ENCODE assay signal across 33 mouse cellular contexts in genomic region chr5:137822602-137823001, GRCm38 (mm10). TPM values are rescaled to one million over a fixed set of nuclear protein-coding genes. Genes with fewer than 3 reads are reported as not detected.
A peak's percentile ranks its signal among the peaks of the same experiment; 100 is the strongest.
DNase-seq lines count a peak whose midpoint lies in the region; TF ChIP-seq lines count a peak whose summit lies in the region.
"Had no signal": no experiment of that assay in that cellular context is flagged by ENCODE, and none has a peak within 500 bp of the region (broad histone marks: within the 10 kb centered on the region; RNA-seq: fewer than 3 reads in every experiment).

No protein-coding gene starts in this region.

- H3ac ChIP-seq in myocyte (ENCODE audit: control insufficient read depth, insufficient read length): no peak overlapping the region

- no peaks in the 10 kb centered on the region for H3K79me2 ChIP-seq in myocyte (ENCODE audit: control insufficient read depth, insufficient read depth)

- intact Hi-C loops in left cerebral cortex, postnatal 4 days (cut with DNase I): no loop called here
- intact Hi-C loops in left cerebral cortex, postnatal 36 days (cut with DNase I): no loop called here

- no peak overlapping the region for H3K4me2 ChIP-seq in myocyte (ENCODE audit: low read depth)
- H3K4me2 ChIP-seq: forebrain, embryonic 13.5 days; heart, embryonic 13.5 days; hindbrain, embryonic 15.5 days; liver, embryonic 12.5 days; neural tube, embryonic 12.5 days had no signal

- no peaks in the 10 kb centered on the region for H3K27me3 ChIP-seq in cerebellum, adult 2 months (ENCODE audit: control insufficient read depth, insufficient read depth, low read length)
- peaks cover 11% of the 10 kb centered on the region for H3K27me3 ChIP-seq in myocyte (ENCODE audit: control insufficient read depth, insufficient read depth, insufficient read length)
- H3K27me3 ChIP-seq: forebrain, embryonic 13.5 days; heart, embryonic 13.5 days; hindbrain, embryonic 15.5 days; liver, embryonic 12.5 days; neural tube, embryonic 12.5 days had no signal

- 75% methylated on average over 1 of the region's 1 CpGs for WGBS in cerebellum, adult 2 months

- no peak for TF ChIP-seq CTCF in cerebellum, adult 2 months (IDR thresholded peaks at IDR 0.05; ENCODE audit: borderline replicate concordance, insufficient read depth, low read depth, low read length)
- no peak for TF ChIP-seq CTCF in brain, embryonic 14.5 days (IDR thresholded peaks at IDR 0.05; ENCODE audit: borderline replicate concordance, extremely low read depth, insufficient read depth, insufficient read length)

- no peak overlapping the region for H3K27ac ChIP-seq in cerebellum, adult 2 months (ENCODE audit: insufficient read depth, low read length)
- H3K27ac ChIP-seq: forebrain, embryonic 13.5 days; heart, adult 2 months; heart, embryonic 13.5 days; hindbrain, embryonic 10.5 days; hindbrain, embryonic 15.5 days; left cerebral cortex, adult 2 months; liver, embryonic 12.5 days; neural tube, embryonic 12.5 days had no signal

- no peaks in the 10 kb centered on the region for H3K4me1 ChIP-seq in cerebellum, adult 2 months (ENCODE audit: control insufficient read depth, insufficient read depth, low read length)
- H3K4me1 ChIP-seq: forebrain, embryonic 13.5 days; hindbrain, embryonic 15.5 days; liver, embryonic 12.5 days; neural tube, embryonic 12.5 days had no signal

- H3K4me3 ChIP-seq in cerebellum, adult 2 months (replicated peaks; ENCODE audit: insufficient read depth, low read depth, low read length): no peak overlapping the region
- no peak overlapping the region for H3K4me3 ChIP-seq in myocyte
- H3K4me3 ChIP-seq: erythroblast, embryonic 14.5 days; forebrain, embryonic 13.5 days; heart, adult 2 months; heart, embryonic 13.5 days; hindbrain, embryonic 10.5 days; hindbrain, embryonic 15.5 days; left cerebral cortex, adult 2 months; liver, embryonic 12.5 days; neural tube, embryonic 12.5 days had no signal

- no peak for TF ChIP-seq POLR2A in cerebellum, adult 2 months (IDR thresholded peaks at IDR 0.05; ENCODE audit: borderline replicate concordance, insufficient read depth, low read length)
- no peak for TF ChIP-seq POLR2A in brain, embryonic 14.5 days (IDR thresholded peaks at IDR 0.05; ENCODE audit: borderline replicate concordance, extremely low read depth, insufficient read depth, insufficient read length, poor library complexity, severe bottlenecking)
- no peak for TF ChIP-seq POLR2A in myocyte (IDR thresholded peaks at IDR 0.05; ENCODE audit: insufficient read length, low read depth)

- H3K36me3 ChIP-seq in myocyte (ENCODE audit: control insufficient read depth, insufficient read depth): no peaks in the 10 kb centered on the region
- H3K36me3 ChIP-seq: heart, embryonic 13.5 days; hindbrain, embryonic 10.5 days; hindbrain, embryonic 15.5 days; liver, embryonic 12.5 days; neural tube, embryonic 12.5 days had no signal

- peak; percentile 6 to 18 for DNase-seq in cerebellum, adult 2 months
- DNase-seq in cerebellum, adult 8-10 months: no peak
- DNase-seq in left cerebral cortex, postnatal 4 days: peak; percentile 7
- DNase-seq in left cerebral cortex, postnatal 36 days (ENCODE audit: low spot score in 2 of 2): no peak
- DNase-seq in brain, embryonic 14.5 days (ENCODE audit: low read depth): peak; percentile 29
- DNase-seq in embryo, embryonic 10.5 days (ENCODE audit: low spot score): no peak
- no peak for DNase-seq in embryo, embryonic 9.5 days (ENCODE audit: extremely low spot score)
- DNase-seq: adrenal gland, adult 2 months; adrenal gland, postnatal 36 days; B cell, adult 2 months; gastrocnemius, postnatal 25 days; heart, adult 2 months; heart, postnatal 10 days; kidney, adult 11 months; kidney, postnatal 14 days; liver, postnatal 0 days; right cerebral cortex, adult 18-20 months; thymus, postnatal 4 days had no signal

TF ChIP-seq in myocyte, 11 proteins besides CTCF, POLR2A, EP300 and RAD21:
- TF ChIP-seq SRF (IDR thresholded peaks at IDR 0.05; ENCODE audit: control insufficient read depth, insufficient read length, low read depth) (no peak), MYOD1 (IDR thresholded peaks at IDR 0.05; ENCODE audit: control insufficient read depth in 1 of 3, insufficient read length in 2 of 3, low read depth in 2 of 3) (peak; percentile 19 to 57 (median 28)), TCF3 (IDR thresholded peaks at IDR 0.05; ENCODE audit: insufficient read length, low read depth) (no peak), MYOG (IDR thresholded peaks at IDR 0.05; ENCODE audit: control insufficient read depth in 1 of 3, insufficient read depth in 1 of 3, insufficient read length in 2 of 3, low read depth in 2 of 3) (peak in 1 of 3 experiments; percentile 42), E2F4 (IDR thresholded peaks at IDR 0.05; ENCODE audit: insufficient read depth) (no peak), REST (IDR thresholded peaks at IDR 0.05; ENCODE audit: insufficient read depth, insufficient read length) (no peak)

RNA-seq across cellular contexts. Expression of gene Pilra, which starts 13.5 kb away (rescaled TPM):
- 0.41 TPM in 2 replicates for polyA plus RNA-seq in cerebellum, adult 2 months (2012; rRNA removed)
- total RNA-seq in left cerebral cortex, postnatal 4 days (2021): 1 to 10 TPM in 1 of 2 experiments, under 1 TPM in 1; 0.91 to 1.0 TPM
- total RNA-seq in left cerebral cortex, postnatal 36 days (2021): under 1 TPM in 1 of 2 experiments, not detected in 1; 0.20 TPM
- 0.12 and 0.42 TPM in 2 replicates for polyA plus RNA-seq in brain, embryonic 14.5 days (2012; rRNA removed)
- polyA plus RNA-seq in myocyte (2012; fragmentation: generic; extraction: Trizol): 0.05 TPM
- polyA plus RNA-seq: activated CD4-positive, CD25-positive, alpha-beta regulatory T cell, adult 4 months; erythroblast, embryonic 14.5 days had no signal

RNA-seq across cellular contexts. Expression of gene Zcwpw1, which starts 35.0 kb away (rescaled TPM):
- polyA plus RNA-seq in cerebellum, adult 2 months (2012; rRNA removed): 11.2 and 12.4 TPM in 2 replicates
- 1 to 10 TPM; 5.4 to 6.1 TPM for total RNA-seq in left cerebral cortex, postnatal 4 days (2021)
- total RNA-seq in left cerebral cortex, postnatal 36 days (2021): 1 to 10 TPM; 4.6 to 7.2 TPM
- polyA plus RNA-seq in brain, embryonic 14.5 days (2012; rRNA removed): 8.1 and 8.2 TPM in 2 replicates
- 2.2 TPM for polyA plus RNA-seq in myocyte (2012; fragmentation: generic; extraction: Trizol)

RNA-seq across cellular contexts. Expression of gene Mepce, which starts 35.1 kb away (rescaled TPM):
- 38.9 and 41.9 TPM in 2 replicates for polyA plus RNA-seq in cerebellum, adult 2 months (2012; rRNA removed)
- 10 to 100 TPM; 32.9 to 35.2 TPM for total RNA-seq in left cerebral cortex, postnatal 4 days (2021)
- 10 to 100 TPM; 33.5 to 42.8 TPM for total RNA-seq in left cerebral cortex, postnatal 36 days (2021)
- 35.7 and 38.5 TPM in 2 replicates for polyA plus RNA-seq in brain, embryonic 14.5 days (2012; rRNA removed)
- 34.4 TPM for polyA plus RNA-seq in myocyte (2012; fragmentation: generic; extraction: Trizol)

RNA-seq across cellular contexts. Expression of gene Pilrb1, which starts 35.3 kb away (rescaled TPM):
- not detected in 2 replicates for polyA plus RNA-seq in cerebellum, adult 2 months (2012; rRNA removed)
- not detected for total RNA-seq in left cerebral cortex, postnatal 4 days (2021)
- not detected for total RNA-seq in left cerebral cortex, postnatal 36 days (2021)
- polyA plus RNA-seq in brain, embryonic 14.5 days (2012; rRNA removed): 0.16 TPM in 1 of 2 replicates, not detected in the other
- polyA plus RNA-seq in myocyte (2012; fragmentation: generic; extraction: Trizol): not detected
- total RNA-seq: ES-E14; layer of hippocampus, adult 18-20 months; layer of hippocampus, postnatal 14 days; left cerebral cortex, adult 2 months; left cerebral cortex, postnatal 25 days had no signal
- polyA plus RNA-seq: erythroblast, embryonic 14.5 days; forebrain, embryonic 13.5 days; hindbrain, embryonic 10.5 days; hindbrain, embryonic 15.5 days; midbrain, embryonic 14.5 days; neural tube, embryonic 12.5 days had no signal

RNA-seq across cellular contexts. Expression of gene Ppp1r35, which starts 44.0 kb away (rescaled TPM):
- polyA plus RNA-seq in cerebellum, adult 2 months (2012; rRNA removed): 47.0 and 48.2 TPM in 2 replicates
- 10 to 100 TPM; 28.4 to 38.6 TPM for total RNA-seq in left cerebral cortex, postnatal 4 days (2021)
- total RNA-seq in left cerebral cortex, postnatal 36 days (2021): 10 to 100 TPM; 23.5 to 28.6 TPM
- 47.7 and 81.6 TPM in 2 replicates for polyA plus RNA-seq in brain, embryonic 14.5 days (2012; rRNA removed)
- polyA plus RNA-seq in myocyte (2012; fragmentation: generic; extraction: Trizol): 40.4 TPM

Comparison
In these comparisons a context has a peak if more than half of its experiments do, and no peak if none do; other contexts are left out.
1. DNase-seq: peak in cerebellum, adult 2 months (2 of 2), left cerebral cortex, postnatal 4 days (single experiment) and brain, embryonic 14.5 days (single experiment); none in cerebellum, adult 8-10 months (single experiment), left cerebral cortex, postnatal 36 days (0 of 2), embryo, embryonic 10.5 days (single experiment) and embryo, embryonic 9.5 days (single experiment).